Mouse (Mus musculus) thymus, adult 2 months (tissue): Measurements from ENCODE around the gene Gm5431. TPM values are rescaled to one million over a fixed set of nuclear protein-coding genes. Genes with fewer than 3 reads are reported as not detected.

Experiments
- DNase-seq: peaks from one replicate; pipeline ENCODE4 v3.0.0; 2021
- H3K27ac ChIP-seq: fragments of 200-500 bp; 2 replicates; pipeline ENCODE4 v1.5.1; 2012; ENCODE audit warnings: low read length, control low read depth; ENCODE audit not compliant: control insufficient read depth, insufficient read depth
- H3K27me3 ChIP-seq: fragments of 200-500 bp; 2 replicates; pipeline ENCODE4 v1.6.1; 2012; ENCODE audit warnings: mild to moderate bottlenecking, low read length, moderate library complexity, mixed read lengths; ENCODE audit not compliant: control insufficient read depth, insufficient read depth
- H3K36me3 ChIP-seq: fragments of 200-500 bp; 2 replicates; pipeline ENCODE4 v1.6.1; 2012; ENCODE audit warnings: mild to moderate bottlenecking, low read length, moderate library complexity; ENCODE audit not compliant: control insufficient read depth, insufficient read depth
- H3K4me1 ChIP-seq: fragments of 200-500 bp; replicated peaks from 2 replicates; pipeline ENCODE4 v1.6.1; 2012; ENCODE audit warnings: low read length; ENCODE audit not compliant: control insufficient read depth, insufficient read depth
- H3K4me3 ChIP-seq: fragments of 200-500 bp; 2 replicates; pipeline ENCODE4 v1.5.1; 2012; ENCODE audit warnings: mild to moderate bottlenecking, low read length, control low read depth, moderate library complexity; ENCODE audit not compliant: control insufficient read depth, insufficient read depth
- CTCF ChIP-seq: fragments of 200-500 bp; IDR thresholded peaks from 2 replicates; pipeline ENCODE4 v1.5.1; 2012; ENCODE audit warnings: mild to moderate bottlenecking, control low read depth, low read length, moderate library complexity, borderline replicate concordance; ENCODE audit not compliant: control insufficient read depth, poor library complexity, insufficient read depth; ENCODE audit errors: extremely low read depth
- POLR2A ChIP-seq: fragments of 200-500 bp; IDR thresholded peaks from 2 replicates; pipeline ENCODE4 v1.6.1; 2012; ENCODE audit warnings: mild to moderate bottlenecking, low read length, control low read depth, moderate library complexity; ENCODE audit not compliant: control insufficient read depth, poor library complexity, insufficient read depth; ENCODE audit errors: extremely low read depth
- WGBS: fragments of 180-500 bp; shearing (Covaris S2); methylation state at CpG from one replicate; pipeline ENCODE4 v1.1.7; 2018; 5-methylcytosine and 5-hydroxymethylcytosine counted together
- polyA plus RNA-seq: library from polyadenylated mRNA; depleted of rRNA; stranded (reverse); fragments of >200 nt; gene quantifications from 2 replicates; pipeline ENCODE4 v1.2.3, GENCODE M21; 2012

The Gm5431 gene
- polyA plus RNA-seq, 1 experiment: 0.34 TPM

DNA sequence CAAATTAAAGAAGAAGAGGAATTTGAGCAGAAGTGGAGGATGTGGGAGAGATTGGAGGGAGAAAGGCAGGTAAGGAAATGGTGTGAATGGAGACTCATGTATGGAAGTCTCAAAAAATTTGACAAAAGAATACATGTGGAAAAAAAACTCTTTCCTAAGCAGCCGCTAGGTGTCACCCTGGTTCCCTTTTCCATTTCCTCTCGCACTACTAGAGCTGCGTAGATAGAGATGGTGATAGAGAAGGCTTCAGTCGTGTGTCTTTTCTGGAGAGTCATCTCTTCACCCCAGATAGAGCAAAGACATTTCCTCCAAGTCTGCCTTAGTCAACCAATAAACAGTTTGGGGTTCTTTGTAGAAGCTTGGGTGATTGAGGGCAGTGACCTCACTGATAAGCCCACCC lies 27.5 kb downstream of the Gm5431 start:
- Histone ChIP-seq H3K27ac (no peak overlapping the region), H3K4me3 (no peak overlapping the region), H3K27me3 (no peaks in the 10 kb centered on the region), H3K36me3 (no peaks in the 10 kb centered on the region), H3K4me1 (peaks cover 11% of the 10 kb centered on the region)
- DNase-seq: peak; percentile 74
- under 1% methylated on average over 4 of the region's 4 CpGs for WGBS
- TF ChIP-seq CTCF (no peak), POLR2A (no peak)

DNA sequence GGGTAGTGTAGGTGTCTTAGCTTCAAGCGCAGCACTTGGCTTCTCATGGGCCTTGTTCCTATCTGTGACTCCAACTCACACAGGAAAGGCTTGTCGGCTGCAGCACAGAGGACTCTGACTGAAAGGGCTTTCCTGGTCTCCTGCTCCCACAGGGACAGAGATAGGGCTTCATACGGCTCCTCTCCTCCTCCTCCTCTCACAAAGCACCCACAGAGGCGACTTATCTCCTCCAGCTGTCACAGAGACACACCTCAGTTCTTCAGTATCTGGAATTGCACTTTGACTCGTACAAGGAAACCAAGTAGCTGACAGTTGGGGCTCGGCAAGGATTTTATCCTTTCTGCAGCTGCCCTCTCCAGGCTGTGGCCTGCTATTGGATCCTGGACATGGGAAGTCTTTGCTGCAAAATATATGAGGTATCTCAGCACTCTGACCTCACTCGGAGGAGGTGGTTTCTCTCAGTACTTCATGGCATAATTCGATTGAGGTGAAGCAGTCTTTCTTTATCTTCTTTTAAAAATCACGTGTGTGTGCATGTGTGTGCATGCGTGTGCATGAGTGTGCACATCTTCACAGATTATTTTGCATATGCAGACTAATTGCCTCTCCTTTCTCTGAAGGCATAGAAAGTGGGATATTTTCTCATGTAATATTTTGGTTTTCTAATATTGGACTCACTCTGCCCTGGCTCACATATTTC lies 28.3 kb downstream of the Gm5431 start:
- Histone ChIP-seq H3K4me3 (no peak overlapping the region), H3K27me3 (no peaks in the 10 kb centered on the region), H3K36me3 (no peaks in the 10 kb centered on the region), H3K27ac (peak overlapping the region; percentile 0; the same call in 1 of the 2 replicates), H3K4me1 (peaks cover 14% of the 10 kb centered on the region)
- TF ChIP-seq POLR2A (no peak), CTCF (no peak)
- no peak for DNase-seq
- WGBS: 88% methylated on average over 10 of the region's 10 CpGs

DNA sequence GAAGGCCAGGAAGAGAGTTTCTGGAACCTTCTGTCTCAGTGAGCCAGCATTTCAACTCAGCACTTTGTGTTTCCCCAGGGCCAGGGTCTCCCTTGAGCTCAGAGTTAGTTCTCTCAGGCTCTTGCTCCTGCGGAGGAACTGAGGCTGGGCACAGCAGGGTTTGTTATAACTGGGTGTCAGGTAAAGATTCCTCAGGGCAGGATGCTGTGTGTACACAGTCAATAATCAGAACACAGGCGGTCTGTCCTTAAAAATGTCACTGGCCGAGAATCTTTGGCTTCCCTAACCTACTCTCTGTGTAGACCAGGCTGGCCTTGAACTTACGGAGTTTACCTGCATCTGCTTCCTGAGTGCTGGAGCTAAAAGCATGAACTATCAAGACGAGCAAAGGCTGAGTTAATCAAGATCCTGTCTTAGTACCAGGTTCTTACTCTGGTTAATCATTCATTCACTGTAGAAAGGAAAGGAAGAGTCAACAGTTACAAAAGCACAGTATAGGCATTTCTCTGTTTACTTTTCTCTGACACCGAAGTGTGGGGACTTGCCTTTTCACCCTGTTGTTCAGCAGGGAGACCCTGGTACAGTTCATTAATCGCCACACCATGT lies 29.2 kb downstream of the Gm5431 start:
- WGBS: 78% methylated on average over 7 of the region's 7 CpGs
- Histone ChIP-seq H3K27me3 (no peaks in the 10 kb centered on the region), H3K36me3 (no peaks in the 10 kb centered on the region), H3K4me3 (no peak overlapping the region), H3K27ac (peak overlapping the region; percentile 97), H3K4me1 (peaks cover 18% of the 10 kb centered on the region)
- peak; percentile 22 for DNase-seq
- TF ChIP-seq CTCF (no peak), POLR2A (no peak)

DNA sequence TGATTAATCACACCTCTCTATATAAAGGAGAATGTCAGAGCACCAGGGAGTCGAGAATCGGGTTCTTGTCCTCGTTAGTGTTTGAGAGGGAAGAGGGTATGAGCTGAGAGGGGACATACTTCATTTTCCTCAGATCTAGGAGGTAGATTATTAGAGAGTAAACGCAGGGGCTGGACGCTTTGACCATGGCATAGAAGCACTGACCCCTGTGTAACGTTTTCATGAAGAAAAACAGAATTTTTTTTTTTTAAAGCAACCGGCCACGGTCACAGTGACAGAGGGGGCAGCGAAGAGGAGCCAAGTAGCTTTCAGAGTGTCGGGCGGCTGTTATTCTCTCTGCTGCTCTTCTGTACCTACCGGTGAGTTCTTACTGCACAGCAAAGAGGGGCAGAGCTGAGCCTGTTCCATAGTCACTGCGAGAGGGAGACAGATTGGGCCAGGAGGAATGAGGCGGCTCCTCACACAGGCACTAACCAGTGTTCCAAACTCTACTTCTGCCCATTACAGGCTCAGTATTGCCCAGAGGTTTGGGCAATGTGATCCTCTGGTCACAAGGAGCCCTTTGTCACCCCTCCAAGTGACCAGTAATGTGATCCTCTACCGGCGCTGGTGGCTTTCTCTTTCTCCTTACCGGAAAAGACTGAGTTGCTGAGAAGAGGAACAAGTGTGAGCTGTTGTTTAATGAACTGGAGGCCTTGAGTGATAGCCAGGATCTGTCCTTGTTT lies 30.0 kb downstream of the Gm5431 start:
- Histone ChIP-seq H3K27me3 (no peaks in the 10 kb centered on the region), H3K27ac (peak overlapping the region; percentile 97), H3K4me3 (peak overlapping the region; percentile 98), H3K4me1 (peaks cover 18% of the 10 kb centered on the region), H3K36me3 (no peaks in the 10 kb centered on the region)
- peak; percentile 49 for DNase-seq
- WGBS: 1% methylated on average over 17 of the region's 17 CpGs
- TF ChIP-seq CTCF (no peak), POLR2A (no peak)

DNA sequence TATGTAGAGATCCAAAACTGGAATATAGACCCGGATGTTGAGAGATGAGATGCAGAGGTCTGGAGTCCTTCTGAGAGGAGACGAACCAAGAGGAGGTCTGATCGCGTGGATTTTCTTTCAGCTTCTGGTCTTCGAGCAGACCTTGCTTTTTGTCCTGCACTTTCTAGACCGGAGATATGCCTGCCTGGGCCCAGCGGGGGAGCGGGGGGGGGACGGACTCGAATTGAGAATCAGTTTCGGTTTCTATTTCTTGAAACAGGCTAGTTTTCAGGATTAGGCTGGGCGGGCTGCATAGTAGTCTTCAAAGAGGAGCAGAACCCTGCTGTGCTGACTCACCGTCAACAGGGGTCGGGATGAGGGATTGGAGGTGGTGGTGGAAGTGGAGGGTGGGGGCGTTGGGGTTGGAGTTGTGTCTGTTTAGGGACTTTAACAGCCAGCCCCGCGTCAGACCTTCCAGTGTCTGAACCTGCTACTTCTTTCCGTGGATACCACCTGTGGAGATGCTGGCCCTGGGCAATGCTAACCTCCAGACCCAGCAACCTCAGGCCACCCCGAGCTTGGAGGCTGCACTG lies 30.7 kb downstream of the Gm5431 start, which contains the start of gene Irgm1:
Gene Irgm1 (minus strand): TSS at position 483 of the 572 bp plus-strand sequence.
- Histone ChIP-seq H3K36me3 (peaks cover 5% of the 10 kb centered on the region; the same call in 1 of the 2 replicates), H3K4me3 (peak within 1 kb of the TSS; percentile 98), H3K27me3 (no peaks in the 10 kb centered on the region), H3K4me1 (peaks cover 18% of the 10 kb centered on the region), H3K27ac (peak within 1 kb of the TSS; percentile 97)
- TF ChIP-seq CTCF (no peak), POLR2A (no peak)
- WGBS: under 1% methylated on average over 19 of the region's 19 CpGs
- DNase-seq: peak; percentile 77

DNA sequence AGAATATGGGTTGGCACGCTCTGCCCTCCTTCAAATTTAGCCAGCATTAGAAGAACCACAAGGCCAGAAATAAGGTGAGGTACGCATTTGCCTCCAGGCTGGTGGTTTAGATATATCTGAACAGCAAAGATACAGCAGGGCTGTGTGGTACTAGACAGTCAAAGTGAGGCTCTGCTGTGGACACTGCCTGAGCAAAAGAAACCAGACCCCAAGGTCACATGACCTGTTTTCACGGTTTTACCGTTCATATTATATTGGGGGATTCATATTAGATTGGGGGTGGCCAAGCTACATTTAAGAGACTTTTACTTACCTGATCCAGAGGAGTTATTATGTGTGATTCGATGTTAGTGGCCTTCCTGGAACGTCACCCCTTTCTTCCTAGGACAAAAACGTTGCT lies 31.2 kb downstream of the Gm5431 start:
- H3K36me3 ChIP-seq: peaks cover 10% of the 10 kb centered on the region
- H3K4me1 ChIP-seq: peaks cover 18% of the 10 kb centered on the region
- H3K27me3 ChIP-seq: no peaks in the 10 kb centered on the region
- no peak for TF ChIP-seq POLR2A
- TF ChIP-seq CTCF: no peak
- peak overlapping the region; percentile 97 for H3K27ac ChIP-seq
- WGBS: under 1% methylated on average over 7 of the region's 7 CpGs
- peak overlapping the region; percentile 98 for H3K4me3 ChIP-seq
- DNase-seq: no peak
